Mouse (Mus musculus): ENCODE measurements around the gene Arl8b. TPM values are rescaled to one million over a fixed set of nuclear protein-coding genes. Genes with fewer than 3 reads are reported as not detected.

Gene Arl8b
- 12.9 and 15.7 TPM in 2 replicates for polyA plus RNA-seq (2011; ENCODE audit: insufficient read depth, insufficient read length, low replicate concordance, missing spikeins)

DNA sequence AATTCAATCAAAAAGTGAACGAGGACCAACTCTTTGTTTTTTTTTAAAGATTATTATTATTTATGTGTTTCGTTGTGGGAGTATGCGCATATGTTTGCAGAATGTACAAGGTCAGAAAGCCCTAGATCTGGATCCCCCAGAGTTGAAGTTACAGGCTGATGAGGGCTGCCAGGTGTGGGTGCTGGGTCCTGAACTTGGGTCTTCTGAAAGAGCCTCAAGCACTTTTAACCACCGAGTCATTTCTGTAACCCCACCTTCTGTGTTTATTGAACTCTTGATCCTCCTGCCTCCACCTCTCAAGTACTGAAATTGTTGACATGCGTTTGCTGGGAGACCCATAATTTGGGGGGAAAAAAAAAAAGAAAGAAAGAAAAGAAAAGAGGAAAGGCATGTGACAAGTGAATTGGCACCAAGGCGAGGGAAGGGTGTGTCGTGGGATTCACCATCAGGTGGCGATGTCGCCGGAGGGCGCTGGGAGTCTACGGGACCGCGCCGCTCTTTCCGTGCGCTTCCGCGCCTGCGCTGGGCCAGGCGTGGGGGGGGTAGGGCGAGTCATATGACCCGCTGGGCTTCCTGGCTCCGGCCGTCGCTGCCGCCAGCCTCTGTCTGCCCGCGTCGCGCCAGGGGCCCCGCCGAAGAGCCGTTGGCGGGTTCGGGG is at the start of gene Arl8b:
TSS of gene Arl8b (plus strand) at position 574 of the 658 bp plus-strand sequence.
- Histone ChIP-seq H3K27ac (ENCODE audit: control insufficient read depth, insufficient read depth, low read depth, low read length, poor library complexity) (peak within 1 kb of the TSS; percentile 76), H3K4me3 (replicated peaks; ENCODE audit: control insufficient read depth, low read depth, low read length) (peak within 1 kb of the TSS; percentile 96), H3K4me1 (ENCODE audit: control insufficient read depth, insufficient read depth, low read length) (peaks cover 1% of the 10 kb centered on the region)
- peak; percentile 76; the same call in 1 of the 2 replicates for TF ChIP-seq POLR2A (IDR thresholded peaks at IDR 0.05; ENCODE audit: borderline replicate concordance, control insufficient read depth, low read depth, low read length)
- TF ChIP-seq CTCF (IDR thresholded peaks at IDR 0.05; ENCODE audit: control insufficient read depth, insufficient read depth, low read length), result peak; percentile 94
- 10% methylated on average over 36 of the region's 36 CpGs for WGBS

DNA sequence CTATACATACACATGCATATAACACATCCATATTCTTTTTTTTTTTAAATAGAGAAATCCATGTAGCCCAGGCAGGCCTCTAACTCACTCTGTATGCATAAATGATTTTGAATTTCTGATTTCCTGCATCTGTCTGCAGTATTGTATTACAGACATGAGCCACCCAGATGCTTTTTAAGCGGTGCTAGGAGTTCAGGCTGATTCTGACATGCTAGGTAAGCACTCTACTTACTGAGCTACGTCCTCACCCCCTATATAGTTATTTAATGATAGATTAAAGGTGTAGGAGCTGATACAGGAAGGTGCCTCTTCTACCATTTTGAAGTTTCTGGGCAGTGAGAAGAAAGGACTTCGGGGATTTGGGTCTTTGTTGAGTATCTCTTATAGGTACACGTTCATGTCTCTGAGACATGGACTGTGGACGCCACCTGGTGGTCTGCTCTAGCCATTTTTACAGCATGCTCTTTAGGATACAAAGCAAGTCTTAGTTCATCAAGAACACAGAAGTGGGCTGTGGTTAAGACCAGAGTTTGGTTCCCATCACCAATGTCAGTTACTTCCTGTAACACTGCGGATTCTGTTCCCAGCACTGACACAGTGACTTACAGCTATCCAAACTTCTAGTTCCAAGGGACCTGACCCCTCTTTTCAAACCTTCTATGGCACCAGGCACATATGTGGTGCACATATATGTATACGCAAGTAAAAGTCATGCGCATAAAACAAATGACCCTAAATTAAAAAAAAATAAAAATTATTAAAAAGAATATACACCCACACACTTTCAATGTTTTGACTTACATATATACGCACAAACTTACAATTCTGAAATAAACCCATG is 46.8 kb upstream of the Arl8b start:
- H3K4me1 ChIP-seq (ENCODE audit: control insufficient read depth, insufficient read depth, low read length), result no peaks in the 10 kb centered on the region; the same call in 1 of the 2 replicates
- no peak for TF ChIP-seq POLR2A (IDR thresholded peaks at IDR 0.05; ENCODE audit: borderline replicate concordance, control insufficient read depth, low read depth, low read length)
- TF ChIP-seq CTCF (IDR thresholded peaks at IDR 0.05; ENCODE audit: control insufficient read depth, insufficient read depth, low read length), result peak; percentile 44
- 47% methylated on average over 9 of the region's 9 CpGs for WGBS
- H3K4me3 ChIP-seq (replicated peaks; ENCODE audit: control insufficient read depth, low read depth, low read length), result no peak overlapping the region
- no peak overlapping the region for H3K27ac ChIP-seq (ENCODE audit: control insufficient read depth, insufficient read depth, low read depth, low read length, poor library complexity)

DNA sequence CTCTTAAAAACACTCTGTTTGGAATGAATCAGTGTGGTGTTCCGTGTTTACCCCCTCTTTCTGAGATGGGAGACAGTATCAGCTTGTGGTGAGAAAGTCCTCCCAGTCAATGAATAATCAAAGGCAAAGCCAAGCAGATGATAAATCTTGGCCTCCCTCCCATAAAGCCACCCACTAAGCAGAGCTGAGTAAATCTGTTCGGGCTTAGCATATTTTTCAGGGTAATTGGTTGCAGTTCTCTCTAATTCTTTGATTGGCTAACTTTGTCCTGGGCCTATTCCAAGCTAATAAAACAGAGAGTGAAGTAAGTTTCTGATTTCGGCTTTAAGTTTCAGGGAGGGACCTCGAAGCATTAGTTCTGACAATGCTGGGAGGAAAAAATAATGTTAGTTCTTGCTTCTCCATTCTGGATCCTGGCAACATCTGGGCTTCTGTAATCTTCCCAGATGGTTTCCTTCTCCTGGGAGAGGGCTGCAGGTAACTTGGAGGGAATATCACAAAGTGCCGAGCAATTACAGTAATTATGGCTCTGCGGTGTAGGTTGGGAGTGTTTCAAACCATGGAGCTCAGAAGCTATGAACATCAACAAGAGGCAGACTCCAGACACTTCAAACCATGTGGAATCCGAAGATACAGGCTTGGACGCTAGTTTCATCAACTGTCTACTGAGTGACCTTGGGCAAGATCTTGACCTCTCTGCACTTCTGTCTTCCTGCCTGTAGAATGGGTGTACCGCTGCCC is 44.3 kb upstream of the Arl8b start:
- H3K4me1 ChIP-seq (ENCODE audit: control insufficient read depth, insufficient read depth, low read length), result no peaks in the 10 kb centered on the region; the same call in 1 of the 2 replicates
- H3K27ac ChIP-seq (ENCODE audit: control insufficient read depth, insufficient read depth, low read depth, low read length, poor library complexity), result no peak overlapping the region
- WGBS, result 69% methylated on average over 9 of the region's 9 CpGs
- TF ChIP-seq CTCF (IDR thresholded peaks at IDR 0.05; ENCODE audit: control insufficient read depth, insufficient read depth, low read length), result no peak
- no peak overlapping the region for H3K4me3 ChIP-seq (replicated peaks; ENCODE audit: control insufficient read depth, low read depth, low read length)

DNA sequence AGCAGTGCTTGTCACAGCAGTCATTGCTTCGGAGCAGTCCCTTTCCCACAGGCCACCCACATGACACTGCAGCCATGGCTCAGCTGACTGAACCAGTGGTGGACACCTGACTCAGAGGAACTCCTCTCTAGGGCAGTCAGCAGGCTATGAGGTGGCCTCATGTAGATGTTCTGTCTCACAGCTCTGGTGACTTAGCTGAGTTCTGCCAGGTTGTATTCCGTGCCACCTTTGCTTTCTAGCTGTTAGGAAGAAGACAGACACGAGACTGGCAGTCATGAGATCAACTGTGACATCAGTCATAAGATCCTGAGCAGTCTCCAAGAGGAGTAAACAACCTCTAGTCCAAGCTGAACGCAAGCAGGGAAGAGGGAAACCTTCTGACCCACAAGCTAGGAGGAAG is 42.3 kb upstream of the Arl8b start:
- Histone ChIP-seq H3K4me1 (ENCODE audit: control insufficient read depth, insufficient read depth, low read length) (no peaks in the 10 kb centered on the region; the same call in 1 of the 2 replicates), H3K4me3 (replicated peaks; ENCODE audit: control insufficient read depth, low read depth, low read length) (no peak overlapping the region), H3K27ac (ENCODE audit: control insufficient read depth, insufficient read depth, low read depth, low read length, poor library complexity) (no peak overlapping the region)
- no peak for TF ChIP-seq CTCF (IDR thresholded peaks at IDR 0.05; ENCODE audit: control insufficient read depth, insufficient read depth, low read length)
- no peak for TF ChIP-seq POLR2A (IDR thresholded peaks at IDR 0.05; ENCODE audit: borderline replicate concordance, control insufficient read depth, low read depth, low read length)
- WGBS, result 69% methylated on average over 4 of the region's 4 CpGs

DNA sequence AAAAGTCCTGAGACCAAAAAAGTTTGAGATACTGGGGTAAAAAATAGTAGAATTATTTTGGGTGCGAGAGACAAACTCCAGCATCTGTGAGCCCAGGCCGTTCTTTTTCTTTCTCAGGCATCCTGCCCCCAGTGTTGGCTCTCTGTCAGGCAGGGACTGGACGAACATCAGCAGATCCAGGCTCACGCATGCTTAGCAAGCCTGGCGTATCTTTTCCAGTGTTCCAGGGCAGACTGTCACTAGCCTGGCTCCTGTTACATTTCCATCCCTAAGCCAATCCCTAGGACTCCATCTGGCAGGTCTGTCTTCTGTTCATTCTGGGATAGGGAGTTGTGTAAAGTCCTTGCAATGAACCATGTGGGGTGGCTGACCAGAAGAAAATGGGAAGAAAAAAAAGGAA is 39.2 kb upstream of the Arl8b start:
- TF ChIP-seq CTCF (IDR thresholded peaks at IDR 0.05; ENCODE audit: control insufficient read depth, insufficient read depth, low read length), result no peak
- TF ChIP-seq POLR2A (IDR thresholded peaks at IDR 0.05; ENCODE audit: borderline replicate concordance, control insufficient read depth, low read depth, low read length), result no peak
- Histone ChIP-seq H3K27ac (ENCODE audit: control insufficient read depth, insufficient read depth, low read depth, low read length, poor library complexity) (no peak overlapping the region), H3K4me3 (replicated peaks; ENCODE audit: control insufficient read depth, low read depth, low read length) (no peak overlapping the region), H3K4me1 (ENCODE audit: control insufficient read depth, insufficient read depth, low read length) (no peaks in the 10 kb centered on the region)
- 80% methylated on average over 5 of the region's 5 CpGs for WGBS

DNA sequence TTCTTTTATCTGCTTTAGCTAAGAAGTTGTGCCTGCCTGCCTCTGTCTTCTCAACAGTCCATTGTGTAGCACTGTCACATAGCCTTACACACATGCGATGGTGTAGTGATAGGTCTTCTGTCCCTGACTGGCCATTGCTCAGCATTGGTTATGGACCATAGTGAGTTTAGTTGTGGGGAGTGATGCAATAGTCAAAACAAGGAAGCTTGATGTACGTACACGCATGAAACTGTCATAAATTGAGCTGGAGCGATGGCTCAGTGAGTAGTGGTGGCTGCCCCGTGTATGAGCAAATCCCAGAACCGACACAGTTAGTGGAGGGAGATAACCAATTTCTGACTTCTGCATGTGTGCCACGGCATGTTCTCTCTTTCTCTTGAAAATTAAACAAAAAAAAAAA is 31.6 kb upstream of the Arl8b start:
- TF ChIP-seq POLR2A (IDR thresholded peaks at IDR 0.05; ENCODE audit: borderline replicate concordance, control insufficient read depth, low read depth, low read length) (no peak), CTCF (IDR thresholded peaks at IDR 0.05; ENCODE audit: control insufficient read depth, insufficient read depth, low read length) (no peak)
- WGBS, result 59% methylated on average over 7 of the region's 7 CpGs
- H3K4me3 ChIP-seq (replicated peaks; ENCODE audit: control insufficient read depth, low read depth, low read length), result no peak overlapping the region

DNA sequence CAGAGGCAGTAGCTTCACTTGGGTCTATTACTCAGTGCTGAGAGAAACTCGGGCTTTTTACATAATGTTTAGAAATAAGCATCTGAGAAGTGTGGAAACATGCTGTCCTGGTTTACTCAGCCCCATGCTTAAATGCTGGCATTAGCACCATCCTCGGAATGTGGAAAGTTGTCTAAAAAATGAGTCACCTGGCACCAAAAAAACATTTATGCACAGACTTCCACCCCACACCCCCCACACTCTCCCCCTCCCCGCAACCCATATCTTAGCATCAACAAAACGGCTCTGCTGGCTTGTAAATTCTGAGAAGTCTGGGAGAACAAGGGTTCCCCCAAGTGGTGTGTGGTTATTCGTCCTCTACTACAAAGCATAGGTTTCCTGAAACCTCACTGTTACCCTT is 30.5 kb upstream of the Arl8b start:
- 51% methylated on average over 5 of the region's 5 CpGs for WGBS
- TF ChIP-seq POLR2A (IDR thresholded peaks at IDR 0.05; ENCODE audit: borderline replicate concordance, control insufficient read depth, low read depth, low read length) (no peak), CTCF (IDR thresholded peaks at IDR 0.05; ENCODE audit: control insufficient read depth, insufficient read depth, low read length) (no peak)
- H3K4me3 ChIP-seq (replicated peaks; ENCODE audit: control insufficient read depth, low read depth, low read length), result no peak overlapping the region

More for the DNA sequence above, 31.6 kb upstream of the Arl8b start:
- no peaks in the 10 kb centered on the region; the same call in 1 of the 2 replicates for H3K4me1 ChIP-seq (ENCODE audit: control insufficient read depth, insufficient read depth, low read length)
- H3K27ac ChIP-seq (ENCODE audit: control insufficient read depth, insufficient read depth, low read depth, low read length, poor library complexity), result no peak overlapping the region

DNA sequence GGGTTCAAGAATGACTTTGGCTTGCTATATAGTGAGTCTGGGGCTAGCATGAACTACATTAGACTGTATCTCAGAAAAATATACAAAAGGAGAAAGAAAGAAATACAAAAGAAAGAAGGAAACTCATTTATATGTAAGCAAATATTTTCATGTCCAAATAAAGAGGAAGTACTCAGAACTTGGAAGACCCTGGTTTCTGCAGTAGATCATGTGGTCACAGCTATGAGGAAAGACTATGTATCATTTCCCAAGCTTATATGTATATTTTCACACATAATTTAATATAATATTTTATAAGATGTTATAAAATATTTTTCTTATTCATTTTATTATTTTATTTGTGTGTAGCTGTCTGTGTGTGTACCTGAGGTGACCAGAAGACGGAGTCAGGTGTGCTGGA is 29.4 kb upstream of the Arl8b start:
- no peak overlapping the region for H3K27ac ChIP-seq (ENCODE audit: control insufficient read depth, insufficient read depth, low read depth, low read length, poor library complexity)
- H3K4me1 ChIP-seq (ENCODE audit: control insufficient read depth, insufficient read depth, low read length), result no peaks in the 10 kb centered on the region; the same call in 1 of the 2 replicates
- no peak overlapping the region for H3K4me3 ChIP-seq (replicated peaks; ENCODE audit: control insufficient read depth, low read depth, low read length)
- WGBS, result 84% methylated on average over 1 of the region's 1 CpGs
- TF ChIP-seq CTCF (IDR thresholded peaks at IDR 0.05; ENCODE audit: control insufficient read depth, insufficient read depth, low read length), result no peak
- TF ChIP-seq POLR2A (IDR thresholded peaks at IDR 0.05; ENCODE audit: borderline replicate concordance, control insufficient read depth, low read depth, low read length), result no peak

More for the DNA sequence above, 30.5 kb upstream of the Arl8b start:
- H3K4me1 ChIP-seq (ENCODE audit: control insufficient read depth, insufficient read depth, low read length), result no peaks in the 10 kb centered on the region; the same call in 1 of the 2 replicates
- H3K27ac ChIP-seq (ENCODE audit: control insufficient read depth, insufficient read depth, low read depth, low read length, poor library complexity), result no peak overlapping the region
